Comparison of ENCODE assay signal across 9 mouse cellular contexts in the genomic region with DNA sequence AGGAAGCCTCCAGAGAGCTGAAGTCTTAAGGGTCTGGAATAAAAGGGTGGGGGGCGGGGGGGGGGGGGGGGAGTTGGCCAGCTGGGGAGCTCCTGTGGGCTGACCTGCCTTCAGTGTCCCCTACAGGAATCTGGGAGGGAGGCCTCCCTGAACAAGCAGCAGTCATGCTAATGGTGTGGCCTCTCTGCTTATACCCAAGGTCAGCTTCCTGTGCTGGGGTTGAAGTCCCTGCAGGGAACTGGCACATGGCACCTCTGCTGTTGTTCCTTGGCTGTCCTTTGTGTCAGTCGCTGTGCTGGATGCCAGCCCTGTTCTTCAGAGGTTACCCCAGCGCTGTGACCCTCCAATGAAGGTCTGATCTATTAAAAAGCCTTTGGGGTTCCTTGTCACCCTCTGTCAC.
DNase-seq lines count a peak whose midpoint lies in the region; ATAC-seq and TF ChIP-seq lines count a peak whose summit lies in the region.
"Had no signal": no experiment of that assay in that cellular context is flagged by ENCODE, and none has a peak within 500 bp of the region (broad histone marks: within the 10 kb centered on the region; RNA-seq: fewer than 3 reads in every experiment).

No protein-coding gene starts in this region.

- 0 out of 2 replicates have a peak overlapping the region, but pooled peaks have one; percentile 0 for H3K27ac ChIP-seq in layer of hippocampus, adult 2 months
- H3K27ac ChIP-seq in hindbrain, embryonic 15.5 days (replicated peaks) = 0 out of 2 replicates have a peak overlapping the region, but pooled peaks have one; percentile 14
- H3K27ac ChIP-seq in limb, embryonic 12.5 days = peak overlapping the region; percentile 67; the same call in 1 of the 2 replicates

- no peak overlapping the region for H3K4me2 ChIP-seq in hindbrain, embryonic 15.5 days
- no peak overlapping the region for H3K4me2 ChIP-seq in limb, embryonic 12.5 days
- H3K4me2 ChIP-seq: stomach, embryonic 15.5 days had no signal

- no peak overlapping the region for H3K4me3 ChIP-seq in layer of hippocampus, adult 2 months
- H3K4me3 ChIP-seq in hindbrain, embryonic 15.5 days = no peak overlapping the region
- no peak overlapping the region for H3K4me3 ChIP-seq in limb, embryonic 12.5 days (replicated peaks)
- H3K4me3 ChIP-seq: stomach, embryonic 15.5 days had no signal

- H3K4me1 ChIP-seq in hindbrain, embryonic 15.5 days (replicated peaks) = peaks cover 16% of the 10 kb centered on the region
- H3K4me1 ChIP-seq in limb, embryonic 12.5 days (replicated peaks) = peaks cover 37% of the 10 kb centered on the region

- no peaks in the 10 kb centered on the region for H3K9me3 ChIP-seq in hindbrain, embryonic 15.5 days
- H3K9me3 ChIP-seq in limb, embryonic 12.5 days = no peaks in the 10 kb centered on the region
- H3K9me3 ChIP-seq: stomach, embryonic 15.5 days had no signal

- WGBS in hindbrain, embryonic 15.5 days = 17% methylated on average over 2 of the region's 3 CpGs
- 21% methylated on average over 2 of the region's 3 CpGs for WGBS in limb, embryonic 12.5 days

- peak; percentile 28 to 50 for DNase-seq in adrenal gland, adult (ENCODE audit: inconsistent age in 2 of 2, low spot score in 1 of 2)
- no peak for DNase-seq in adrenal gland, postnatal 4 days (ENCODE audit: low spot score in 2 of 2)
- DNase-seq in layer of hippocampus, adult 2 months (ENCODE audit: low spot score in 2 of 2) = no peak
- DNase-seq in layer of hippocampus, adult 9-11 months = no peak
- no peak for DNase-seq in cerebellum, adult 11-12 months
- no peak for DNase-seq in left cerebral cortex, postnatal 25 days (ENCODE audit: low spot score in 2 of 2)

- H3K36me3 ChIP-seq in hindbrain, embryonic 15.5 days = no peaks in the 10 kb centered on the region
- no peaks in the 10 kb centered on the region for H3K36me3 ChIP-seq in limb, embryonic 12.5 days
- H3K36me3 ChIP-seq: stomach, embryonic 15.5 days had no signal

- H3K27me3 ChIP-seq in hindbrain, embryonic 15.5 days = no peaks in the 10 kb centered on the region
- peaks cover 44% of the 10 kb centered on the region for H3K27me3 ChIP-seq in limb, embryonic 12.5 days
- H3K27me3 ChIP-seq: stomach, embryonic 15.5 days had no signal

- no peak overlapping the region for H3K9ac ChIP-seq in hindbrain, embryonic 15.5 days
- no peak overlapping the region for H3K9ac ChIP-seq in limb, embryonic 12.5 days (replicated peaks)
- H3K9ac ChIP-seq: stomach, embryonic 15.5 days had no signal

- no peak for TF ChIP-seq CTCF in layer of hippocampus, adult 2 months (conservative IDR thresholded peaks at IDR 0.05)

- intact Hi-C loops in left cerebral cortex, postnatal 25 days (cut with DNase I) = no loop called here

- ATAC-seq in hindbrain, embryonic 15.5 days (ENCODE audit: low FRiP score, low read depth) = no peak; the same call in 1 of the 2 replicates
- ATAC-seq in limb, embryonic 12.5 days (ENCODE audit: insufficient number of reproducible peaks, insufficient read depth, low FRiP score, low TSS enrichment, low read depth) = peak; percentile 64; the same call in 1 of the 2 replicates

Comparison
In these comparisons a context has a peak if more than half of its experiments do, and no peak if none do; other contexts are left out.
1. DNase-seq: peak in adrenal gland, adult (2 of 2); none in adrenal gland, postnatal 4 days (0 of 2), layer of hippocampus, adult 2 months (0 of 2), layer of hippocampus, adult 9-11 months (single experiment), cerebellum, adult 11-12 months (single experiment) and left cerebral cortex, postnatal 25 days (0 of 2).
2. H3K27ac ChIP-seq: peak in every context shown above with its lines; median percentile 67 in limb, embryonic 12.5 days; 14 in hindbrain, embryonic 15.5 days; 0 in layer of hippocampus, adult 2 months.